Mouse (Mus musculus) forebrain, embryonic 14.5 days (tissue): ENCODE measurements at regions not wholly inside any gene's neighbourhood (a gene's known extent, or its start where the extent isn't known, plus 50 kb on each side); places are given as distances from the start of the nearest gene placed in this dataset.

Source experiments
- ATAC-seq: fragments of 200-750 bp; cut with Nextera tagmentation; 2 replicates; pipeline ENCODE4 v1.8.0; 2017; ENCODE audit warnings: mild to moderate bottlenecking, moderate library complexity
- DNase-seq: peaks from one replicate; pipeline ENCODE4 v3.0.0-alpha.2; 2015; ENCODE audit warnings: low spot score
- H3K27ac ChIP-seq: fragments of 300-500 bp; sonication (generic); 2 replicates; pipeline ENCODE4 v1.5.1; 2014; ENCODE audit warnings: low read depth, mild to moderate bottlenecking, control low read depth, low read length, moderate library complexity
- H3K27me3 ChIP-seq: fragments of 300-500 bp; sonication (generic); replicated peaks from 2 replicates; pipeline ENCODE4 v1.6.1; 2014; ENCODE audit warnings: low read length, control low read depth, mixed read lengths; ENCODE audit not compliant: control insufficient read depth, insufficient read depth
- H3K36me3 ChIP-seq: fragments of 300-500 bp; sonication (generic); 2 replicates; pipeline ENCODE4 v1.6.1; 2014; ENCODE audit warnings: low read length, control low read depth; ENCODE audit not compliant: control insufficient read depth, insufficient read depth
- H3K4me1 ChIP-seq: fragments of 300-500 bp; sonication (generic); 2 replicates; pipeline ENCODE4 v1.6.1; 2014; ENCODE audit warnings: antibody characterized with exemption, low read length, control low read depth; ENCODE audit not compliant: control insufficient read depth, insufficient read depth
- H3K4me2 ChIP-seq: fragments of 300-500 bp; sonication (generic); 2 replicates; pipeline ENCODE4 v1.6.1; 2014; ENCODE audit warnings: mild to moderate bottlenecking, control low read depth, low read length
- H3K4me3 ChIP-seq: fragments of 300-500 bp; sonication (generic); 2 replicates; pipeline ENCODE4 v1.5.1; 2014; ENCODE audit warnings: low read depth, low read length, control low read depth
- H3K9ac ChIP-seq: fragments of 300-500 bp; sonication (generic); 2 replicates; pipeline ENCODE4 v1.6.1; 2014; ENCODE audit warnings: mild to moderate bottlenecking, low read length, control low read depth, moderate library complexity
- H3K9me3 ChIP-seq: fragments of 300-500 bp; sonication (generic); replicated peaks from 2 replicates; pipeline ENCODE4 v1.6.1; 2016; ENCODE audit warnings: low read length, control low read depth, mixed read lengths; ENCODE audit not compliant: control insufficient read depth
- WGBS: fragments of 180-500 bp; shearing (Covaris S2); extraction: QIAGEN DNeasy Blood & Tissue Kit; methylation state at CpG from one replicate; pipeline ENCODE4 v1.1.7; 2014; 5-methylcytosine and 5-hydroxymethylcytosine counted together

DNA sequence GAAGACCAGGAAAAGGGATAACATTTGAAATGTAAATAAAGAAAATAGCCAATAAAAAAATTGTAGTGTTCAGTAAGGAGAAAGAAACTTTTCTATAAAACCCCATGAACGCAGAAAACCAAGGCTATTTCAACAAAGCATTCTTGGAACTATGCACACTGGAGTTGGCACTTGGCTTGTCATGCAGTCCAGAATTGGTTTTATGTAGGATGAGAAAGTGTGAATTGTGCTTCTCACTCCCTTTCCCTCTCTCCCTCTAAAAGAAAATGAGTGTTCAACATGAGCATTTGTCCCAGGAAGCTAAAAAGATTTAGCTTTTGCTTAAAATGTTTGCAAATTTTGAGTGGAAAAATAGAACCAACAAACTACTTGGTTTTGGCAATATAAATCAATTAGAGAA is 841.6 kb upstream of the Adam24 start:
- DNase-seq (no peak), ATAC-seq (no peak)
- H3K36me3 ChIP-seq = no peaks in the 10 kb centered on the region
- no peak overlapping the region for H3K9ac ChIP-seq
- no peaks in the 10 kb centered on the region for H3K4me1 ChIP-seq
- WGBS = 95% methylated on average over 1 of the region's 1 CpGs
- no peaks in the 10 kb centered on the region for H3K9me3 ChIP-seq
- H3K27me3 ChIP-seq = no peaks in the 10 kb centered on the region
- H3K4me2 ChIP-seq = no peak overlapping the region
- no peak overlapping the region for H3K27ac ChIP-seq
- no peak overlapping the region for H3K4me3 ChIP-seq

DNA sequence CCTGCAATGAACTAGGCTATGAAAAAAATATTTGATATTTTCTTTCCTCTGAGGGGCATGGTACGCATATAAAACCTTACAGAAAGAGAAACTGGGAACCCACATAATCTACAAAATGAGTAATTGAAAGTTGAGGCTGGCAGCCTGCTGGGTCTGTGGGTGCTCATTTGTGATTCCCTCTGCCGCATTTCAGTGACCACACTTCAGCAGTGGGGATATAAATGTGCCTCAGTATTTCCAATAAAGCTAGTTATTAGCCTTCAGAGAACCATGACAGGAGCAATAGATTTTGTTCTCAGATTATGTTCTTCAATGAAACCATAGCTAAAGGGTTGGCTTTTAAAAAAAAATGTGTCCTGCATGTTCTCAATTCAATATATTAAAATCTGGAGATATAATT is 828.0 kb upstream of the Adam24 start:
- Histone ChIP-seq H3K4me2 (no peak overlapping the region), H3K4me3 (no peak overlapping the region), H3K27ac (no peak overlapping the region), H3K9ac (no peak overlapping the region), H3K27me3 (no peaks in the 10 kb centered on the region), H3K4me1 (no peaks in the 10 kb centered on the region), H3K9me3 (no peaks in the 10 kb centered on the region), H3K36me3 (no peaks in the 10 kb centered on the region)
- ATAC-seq = no peak
- no peak for DNase-seq
- 90% methylated on average over 2 of the region's 2 CpGs for WGBS

DNA sequence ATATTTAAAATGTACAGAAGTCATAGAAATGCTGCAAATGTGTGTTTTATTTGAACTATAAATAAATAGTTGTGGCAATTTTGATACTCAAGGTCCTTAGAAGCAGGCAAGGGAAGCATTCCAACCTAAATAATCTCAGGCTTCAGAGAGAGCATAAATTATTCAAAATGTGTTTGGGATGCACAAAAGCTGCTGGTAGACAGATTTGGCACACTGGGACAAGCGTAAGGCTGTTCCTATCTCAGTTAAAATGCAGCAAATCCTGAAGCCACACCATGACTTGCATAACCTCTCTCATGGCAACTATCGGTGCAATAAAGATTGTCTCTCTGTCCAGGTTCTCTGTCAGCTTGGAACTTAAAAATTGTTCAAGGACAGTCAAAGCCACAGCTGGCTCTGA is 812.3 kb upstream of the Adam24 start:
- H3K9me3 ChIP-seq = no peaks in the 10 kb centered on the region
- H3K4me1 ChIP-seq = no peaks in the 10 kb centered on the region
- 87% methylated on average over 2 of the region's 2 CpGs for WGBS
- no peak overlapping the region for H3K4me3 ChIP-seq
- no peak for ATAC-seq
- H3K4me2 ChIP-seq = no peak overlapping the region
- H3K27ac ChIP-seq = no peak overlapping the region
- H3K27me3 ChIP-seq = no peaks in the 10 kb centered on the region
- peak; percentile 3 for DNase-seq
- H3K9ac ChIP-seq = no peak overlapping the region
- H3K36me3 ChIP-seq = no peaks in the 10 kb centered on the region

DNA sequence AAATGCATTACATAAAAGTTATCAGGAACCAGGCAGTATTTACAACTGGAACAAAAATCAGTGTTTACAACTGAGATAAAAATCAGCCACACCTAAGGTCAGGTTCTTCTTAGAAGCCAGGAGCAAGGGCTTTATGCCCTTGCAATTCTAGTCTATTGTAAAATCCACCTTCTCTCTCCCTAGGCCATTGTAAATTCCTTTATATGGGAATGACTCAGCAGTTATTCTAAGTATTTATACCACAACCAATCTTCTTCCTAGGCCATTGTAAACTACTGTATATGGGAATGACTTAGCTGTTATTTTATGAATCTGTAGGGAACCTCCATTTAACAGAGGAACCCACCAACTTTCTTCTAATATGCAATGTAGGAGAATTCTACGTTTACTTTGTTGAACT is 772.6 kb upstream of the Adam24 start:
- no peak for ATAC-seq
- Histone ChIP-seq H3K9ac (no peak overlapping the region), H3K4me3 (no peak overlapping the region), H3K27ac (no peak overlapping the region), H3K9me3 (no peaks in the 10 kb centered on the region), H3K4me1 (no peaks in the 10 kb centered on the region), H3K4me2 (no peak overlapping the region), H3K27me3 (no peaks in the 10 kb centered on the region), H3K36me3 (no peaks in the 10 kb centered on the region)
- no peak for DNase-seq
- WGBS = 81% methylated on average over 1 of the region's 1 CpGs

DNA sequence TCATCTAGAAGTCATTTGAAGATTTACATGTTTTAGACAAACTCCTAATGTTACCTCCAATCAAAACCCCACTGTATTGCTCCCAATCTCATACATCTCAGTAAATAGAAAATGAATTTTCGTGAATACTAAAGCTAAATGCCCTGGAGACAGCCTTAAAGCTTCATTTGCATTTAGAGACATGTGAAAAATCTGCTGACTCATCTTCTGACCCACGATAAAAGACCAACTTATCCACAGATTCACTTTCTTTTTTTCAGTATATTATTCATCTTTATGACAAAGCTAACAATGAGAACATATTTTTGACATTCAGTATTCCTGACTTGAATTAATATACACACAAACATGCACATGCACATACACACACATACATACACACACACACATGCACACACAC is 762.0 kb upstream of the Adam24 start:
- DNase-seq (no peak), ATAC-seq (no peak)
- Histone ChIP-seq H3K4me2 (no peak overlapping the region), H3K9ac (no peak overlapping the region), H3K27me3 (no peaks in the 10 kb centered on the region), H3K9me3 (no peaks in the 10 kb centered on the region), H3K27ac (no peak overlapping the region), H3K4me3 (no peak overlapping the region), H3K36me3 (no peaks in the 10 kb centered on the region), H3K4me1 (no peaks in the 10 kb centered on the region)
- 66% methylated on average over 2 of the region's 2 CpGs for WGBS

DNA sequence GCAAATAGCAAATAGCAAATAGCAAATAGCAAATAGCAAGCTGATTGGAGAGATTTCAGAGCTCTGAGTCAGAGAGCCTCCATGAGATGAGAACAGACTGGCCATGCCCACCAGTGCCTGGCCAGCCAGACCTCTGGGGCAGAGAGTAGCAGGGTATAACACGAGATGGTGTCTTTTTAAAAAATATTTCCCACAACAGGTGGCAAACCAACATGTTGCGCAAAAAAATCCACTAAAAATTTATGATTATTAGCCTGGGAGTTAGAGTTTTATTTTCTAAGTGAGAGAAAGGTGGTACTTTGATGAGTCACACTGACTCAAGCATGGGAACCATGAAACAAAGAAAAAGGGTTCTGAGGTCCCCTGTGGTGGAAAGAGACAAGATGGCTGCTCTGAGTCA is 753.5 kb upstream of the Adam24 start:
- Histone ChIP-seq H3K27me3 (no peaks in the 10 kb centered on the region), H3K9me3 (no peaks in the 10 kb centered on the region), H3K27ac (no peak overlapping the region), H3K36me3 (no peaks in the 10 kb centered on the region), H3K9ac (no peak overlapping the region), H3K4me1 (no peaks in the 10 kb centered on the region), H3K4me2 (no peak overlapping the region), H3K4me3 (no peak overlapping the region)
- 88% methylated on average over 2 of the region's 2 CpGs for WGBS
- ATAC-seq (no peak), DNase-seq (no peak)

DNA sequence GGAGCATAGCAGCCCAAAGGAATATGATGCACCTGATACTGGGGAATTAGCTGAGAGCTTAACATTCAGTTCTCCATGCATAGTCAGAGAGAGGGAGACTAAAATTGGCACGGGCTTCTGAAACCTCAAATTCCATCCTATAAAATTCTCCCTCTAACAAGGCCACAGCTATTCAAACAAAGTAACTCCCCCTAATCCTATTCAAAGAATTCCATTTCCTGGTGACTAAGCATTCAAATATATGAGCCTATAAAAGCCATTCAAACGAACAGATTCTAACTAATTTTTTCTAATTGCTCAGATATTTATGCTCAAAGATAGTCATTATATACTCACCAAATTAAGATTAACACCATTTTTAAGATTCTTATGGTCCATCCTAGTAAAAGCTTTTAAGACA is 751.1 kb upstream of the Adam24 start:
- ATAC-seq = no peak
- WGBS = 27% methylated on average over 2 of the region's 2 CpGs
- Histone ChIP-seq H3K4me3 (no peak overlapping the region), H3K4me1 (no peaks in the 10 kb centered on the region), H3K27ac (no peak overlapping the region), H3K9ac (no peak overlapping the region), H3K9me3 (no peaks in the 10 kb centered on the region), H3K27me3 (no peaks in the 10 kb centered on the region), H3K4me2 (no peak overlapping the region), H3K36me3 (no peaks in the 10 kb centered on the region)
- DNase-seq = no peak

DNA sequence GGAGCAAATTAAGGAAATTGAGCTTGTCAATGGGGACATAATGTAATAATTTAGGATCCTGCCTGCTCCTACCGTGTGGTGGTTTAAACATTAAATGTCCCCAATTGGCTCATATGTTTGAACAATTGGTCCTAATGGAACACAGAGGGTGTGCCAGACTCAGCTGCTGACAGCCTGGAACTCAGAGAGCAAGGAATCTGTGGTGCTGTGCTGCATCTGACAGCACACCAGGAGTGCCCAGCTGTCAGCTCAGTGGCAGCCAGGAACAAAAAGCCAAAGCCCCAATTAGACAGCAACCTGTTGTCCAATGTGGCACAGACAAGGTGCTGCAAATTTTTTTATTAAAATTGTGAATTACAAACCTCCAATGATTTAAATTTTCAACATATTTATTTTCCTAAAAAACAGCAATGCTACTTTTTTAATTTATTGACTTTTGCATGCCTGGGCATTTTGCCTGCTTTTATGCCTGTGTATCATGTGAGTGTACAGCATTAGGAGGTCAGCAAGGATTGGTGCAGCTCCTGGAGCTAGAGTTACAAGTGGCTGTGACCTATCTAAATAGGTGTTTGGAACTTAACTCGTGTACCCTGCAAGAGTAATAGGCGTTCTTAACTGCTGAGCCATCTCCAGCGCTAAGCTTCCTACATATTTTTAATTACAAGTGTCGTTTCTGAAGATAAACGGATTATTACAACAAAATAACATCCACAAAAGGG is 724.5 kb upstream of the Adam24 start:
- ATAC-seq (peak; percentile 94), DNase-seq (peak; percentile 79)
- Histone ChIP-seq H3K4me1 (no peaks in the 10 kb centered on the region), H3K9ac (no peak overlapping the region), H3K27me3 (no peaks in the 10 kb centered on the region), H3K9me3 (no peaks in the 10 kb centered on the region), H3K36me3 (no peaks in the 10 kb centered on the region), H3K4me2 (no peak overlapping the region), H3K27ac (no peak overlapping the region), H3K4me3 (no peak overlapping the region)
- 66% methylated on average over 6 of the region's 6 CpGs for WGBS

DNA sequence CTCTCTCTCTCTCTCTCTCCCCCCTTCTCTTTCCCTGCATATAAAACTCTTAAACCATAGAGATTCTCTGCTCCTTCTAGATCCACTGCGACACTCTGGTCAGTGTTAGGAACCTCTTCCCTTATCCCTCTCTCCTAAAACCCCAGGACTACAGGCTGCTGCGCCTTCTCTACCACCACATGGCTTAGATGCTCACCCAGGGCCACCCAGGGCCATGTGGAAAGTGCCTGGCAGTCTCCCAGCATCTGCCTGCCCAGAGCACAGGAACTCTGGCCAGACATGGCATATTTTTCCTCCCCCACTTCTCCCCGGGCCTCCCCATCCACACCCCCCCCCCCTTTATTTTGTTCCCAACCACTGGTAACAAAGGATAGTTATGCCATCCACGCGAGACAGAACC is 720.4 kb upstream of the Adam24 start:
- DNase-seq = no peak
- Histone ChIP-seq H3K9ac (no peak overlapping the region), H3K36me3 (no peaks in the 10 kb centered on the region), H3K27ac (no peak overlapping the region), H3K4me3 (no peak overlapping the region), H3K9me3 (no peaks in the 10 kb centered on the region), H3K4me1 (no peaks in the 10 kb centered on the region), H3K4me2 (no peak overlapping the region), H3K27me3 (no peaks in the 10 kb centered on the region)
- 53% methylated on average over 5 of the region's 5 CpGs for WGBS
- ATAC-seq = no peak
